Mouse (Mus musculus) hindbrain, embryonic 11.5 days (tissue): ENCODE data around the gene Cadps2. TPM values are rescaled to one million over a fixed set of nuclear protein-coding genes. Genes with fewer than 3 reads are reported as not detected.
A peak's percentile ranks its signal among the peaks of the same experiment; 100 is the strongest.

ENCODE experiments used
- ATAC-seq: fragments of 200-750 bp; cut with Nextera tagmentation; 2 replicates; pipeline ENCODE4 v1.8.0; 2017; ENCODE audit warnings: mild to moderate bottlenecking, moderate TSS enrichment, moderate library complexity; ENCODE audit not compliant: low FRiP score
- DNase-seq: peaks from one replicate; pipeline ENCODE4 v3.0.0-alpha.2; 2015; ENCODE audit warnings: low spot score
- H3K27ac ChIP-seq: fragments of 300-500 bp; sonication (generic); 2 replicates; pipeline ENCODE4 v1.5.1; 2014; ENCODE audit warnings: mild to moderate bottlenecking, low read depth, low read length
- H3K27me3 ChIP-seq: fragments of 300-500 bp; sonication (generic); 2 replicates; pipeline ENCODE4 v1.6.1; 2014; ENCODE audit warnings: mild to moderate bottlenecking, low read length, moderate library complexity, mixed read lengths; ENCODE audit not compliant: control insufficient read depth, insufficient read depth
- H3K36me3 ChIP-seq: fragments of 300-500 bp; sonication (generic); 2 replicates; pipeline ENCODE4 v1.6.1; 2014; ENCODE audit warnings: mild to moderate bottlenecking, low read length, moderate library complexity, mixed read lengths; ENCODE audit not compliant: control insufficient read depth, insufficient read depth
- H3K4me1 ChIP-seq: fragments of 300-500 bp; sonication (generic); replicated peaks from 2 replicates; pipeline ENCODE4 v1.6.1; 2014; ENCODE audit warnings: low read length, mixed read lengths; ENCODE audit not compliant: control insufficient read depth, insufficient read depth
- H3K4me2 ChIP-seq: fragments of 300-500 bp; sonication (generic); replicated peaks from 2 replicates; pipeline ENCODE4 v1.6.1; 2014; ENCODE audit warnings: mild to moderate bottlenecking, low read depth, low read length
- H3K4me3 ChIP-seq: fragments of 300-500 bp; sonication (generic); 2 replicates; pipeline ENCODE4 v1.5.1; 2014; ENCODE audit warnings: low read depth, low read length
- H3K9ac ChIP-seq: fragments of 300-500 bp; sonication (generic); 2 replicates; pipeline ENCODE4 v1.6.1; 2014; ENCODE audit warnings: low read depth, low read length
- H3K9me3 ChIP-seq: fragments of 300-500 bp; sonication (generic); 2 replicates; pipeline ENCODE4 v1.6.1; 2016; ENCODE audit warnings: low read length; ENCODE audit not compliant: control insufficient read depth
- WGBS: fragments of 180-500 bp; shearing (Covaris S2); extraction: QIAGEN DNeasy Blood & Tissue Kit; methylation state at CpG from one replicate; pipeline ENCODE4 v1.1.7; 2014; 5-methylcytosine and 5-hydroxymethylcytosine counted together
- polyA plus RNA-seq: library from polyadenylated mRNA; unstranded; fragments of >200 nt; fragmentation: Nextera tagmentation; extraction: Ambion mirVana; gene quantifications from 2 replicates; pipeline ENCODE4 v1.2.1, GENCODE M21; 2014

Gene Cadps2
- polyA plus RNA-seq, 1 experiment from 2014 or later, result 2.2 TPM

GRCm38 (mm10) chr6:23810087-23810486, 29.1 kb downstream of the Cadps2 start:
- ATAC-seq (no peak), DNase-seq (no peak)
- H3K27ac ChIP-seq, result no peak overlapping the region
- no peak overlapping the region for H3K4me3 ChIP-seq
- 90% methylated on average over 1 of the region's 1 CpGs for WGBS
- H3K9ac ChIP-seq, result no peak overlapping the region
- H3K4me2 ChIP-seq, result no peak overlapping the region
- H3K27me3 ChIP-seq, result no peaks in the 10 kb centered on the region
- no peaks in the 10 kb centered on the region for H3K9me3 ChIP-seq
- no peaks in the 10 kb centered on the region for H3K4me1 ChIP-seq
- no peaks in the 10 kb centered on the region for H3K36me3 ChIP-seq

GRCm38 (mm10) chr6:23809344-23809743, 29.9 kb downstream of the Cadps2 start:
- ATAC-seq (no peak), DNase-seq (no peak)
- Histone ChIP-seq H3K4me1 (no peaks in the 10 kb centered on the region), H3K36me3 (no peaks in the 10 kb centered on the region), H3K4me2 (no peak overlapping the region), H3K9me3 (no peaks in the 10 kb centered on the region), H3K4me3 (no peak overlapping the region), H3K27me3 (no peaks in the 10 kb centered on the region), H3K9ac (no peak overlapping the region), H3K27ac (no peak overlapping the region)
- WGBS, result 86% methylated on average over 6 of the region's 6 CpGs

- no peaks in the 10 kb centered on the region for H3K36me3 ChIP-seq
- no peak for ATAC-seq
- H3K4me1 ChIP-seq, result no peaks in the 10 kb centered on the region
- no peak overlapping the region for H3K27ac ChIP-seq
- 93% methylated on average over 7 of the region's 7 CpGs for WGBS
- H3K4me2 ChIP-seq, result no peak overlapping the region
- H3K27me3 ChIP-seq, result no peaks in the 10 kb centered on the region
- H3K9ac ChIP-seq, result no peak overlapping the region
- H3K9me3 ChIP-seq, result no peaks in the 10 kb centered on the region
- no peak for DNase-seq
- H3K4me3 ChIP-seq, result no peak overlapping the region
Observed at GRCm38 (mm10) chr6:23805333-23805732, 33.9 kb downstream of the Cadps2 start.

GRCm38 (mm10) chr6:23791822-23792221, 47.4 kb downstream of the Cadps2 start:
- ATAC-seq (no peak), DNase-seq (no peak)
- 84% methylated on average over 3 of the region's 3 CpGs for WGBS
- H3K4me2 ChIP-seq, result no peak overlapping the region
- no peaks in the 10 kb centered on the region for H3K27me3 ChIP-seq
- H3K4me1 ChIP-seq, result no peaks in the 10 kb centered on the region
- no peaks in the 10 kb centered on the region for H3K9me3 ChIP-seq
- H3K4me3 ChIP-seq, result no peak overlapping the region
- no peak overlapping the region for H3K27ac ChIP-seq
- no peak overlapping the region for H3K9ac ChIP-seq
- H3K36me3 ChIP-seq, result no peaks in the 10 kb centered on the region

- WGBS, result 52% methylated on average over 1 of the region's 1 CpGs
- ATAC-seq, result no peak
Observed at GRCm38 (mm10) chr6:23777641-23778040, 61.6 kb downstream of the Cadps2 start.

GRCm38 (mm10) chr6:23762204-23762603, 77.0 kb downstream of the Cadps2 start:
- no peak for ATAC-seq
- Histone ChIP-seq H3K4me1 (no peaks in the 10 kb centered on the region), H3K27me3 (no peaks in the 10 kb centered on the region), H3K4me2 (no peak overlapping the region), H3K4me3 (no peak overlapping the region), H3K9ac (no peak overlapping the region), H3K36me3 (no peaks in the 10 kb centered on the region), H3K9me3 (no peaks in the 10 kb centered on the region), H3K27ac (no peak overlapping the region)
- WGBS, result 73% methylated on average over 3 of the region's 3 CpGs
- DNase-seq, result no peak

More at GRCm38 (mm10) chr6:23777641-23778040, 61.6 kb downstream of the Cadps2 start:
- H3K4me1 ChIP-seq, result no peaks in the 10 kb centered on the region
- no peak overlapping the region for H3K4me3 ChIP-seq
- H3K4me2 ChIP-seq, result no peak overlapping the region
- H3K9me3 ChIP-seq, result no peaks in the 10 kb centered on the region
- H3K9ac ChIP-seq, result no peak overlapping the region
- H3K36me3 ChIP-seq, result no peaks in the 10 kb centered on the region
- no peaks in the 10 kb centered on the region for H3K27me3 ChIP-seq
- no peak overlapping the region for H3K27ac ChIP-seq
- no peak for DNase-seq

- Histone ChIP-seq H3K9me3 (no peaks in the 10 kb centered on the region), H3K4me2 (no peak overlapping the region), H3K36me3 (no peaks in the 10 kb centered on the region), H3K4me3 (no peak overlapping the region), H3K27ac (no peak overlapping the region), H3K27me3 (no peaks in the 10 kb centered on the region), H3K9ac (no peak overlapping the region), H3K4me1 (no peaks in the 10 kb centered on the region)
- WGBS, result 93% methylated on average over 2 of the region's 2 CpGs
- ATAC-seq (no peak), DNase-seq (peak; percentile 24)
Observed at GRCm38 (mm10) chr6:23758249-23758648, 81.0 kb downstream of the Cadps2 start.

GRCm38 (mm10) chr6:23748823-23749222, 90.4 kb downstream of the Cadps2 start:
- 87% methylated on average over 5 of the region's 5 CpGs for WGBS
- Histone ChIP-seq H3K27ac (no peak overlapping the region), H3K9me3 (no peaks in the 10 kb centered on the region), H3K4me1 (no peaks in the 10 kb centered on the region), H3K9ac (no peak overlapping the region), H3K36me3 (no peaks in the 10 kb centered on the region), H3K27me3 (no peaks in the 10 kb centered on the region), H3K4me3 (no peak overlapping the region), H3K4me2 (no peak overlapping the region)
- no peak for ATAC-seq
- no peak for DNase-seq

- no peaks in the 10 kb centered on the region for H3K9me3 ChIP-seq
- no peaks in the 10 kb centered on the region for H3K4me1 ChIP-seq
- 81% methylated on average over 5 of the region's 5 CpGs for WGBS
- H3K9ac ChIP-seq, result no peak overlapping the region
- no peak overlapping the region for H3K4me3 ChIP-seq
- H3K27me3 ChIP-seq, result no peaks in the 10 kb centered on the region
- H3K27ac ChIP-seq, result no peak overlapping the region
- no peak for DNase-seq
- ATAC-seq, result no peak
- no peaks in the 10 kb centered on the region for H3K36me3 ChIP-seq
- no peak overlapping the region for H3K4me2 ChIP-seq
Observed at GRCm38 (mm10) chr6:23740010-23740409, 99.2 kb downstream of the Cadps2 start.
